Comparison of ENCODE assay signal across 21 mouse cellular contexts in genomic region chr2:61751286-61751685, GRCm38 (mm10). TPM values are rescaled to one million over a fixed set of nuclear protein-coding genes. Genes with fewer than 3 reads are reported as not detected.
DNase-seq lines count a peak whose midpoint lies in the region; ATAC-seq lines count a peak whose summit lies in the region.
"Had no signal": no experiment of that assay in that cellular context is flagged by ENCODE, and none has a peak within 500 bp of the region (broad histone marks: within the 10 kb centered on the region; RNA-seq: fewer than 3 reads in every experiment).

No protein-coding gene starts in this region.

- intact Hi-C loops in left cerebral cortex, postnatal 10 days (cut with DNase I): no loop called here

- DNase-seq in cerebellum, postnatal 10 days: peak; percentile 13 to 27
- no peak for DNase-seq in cerebellum, adult 18-20 months
- DNase-seq in midbrain, embryonic 11.5 days (ENCODE audit: low spot score, missing footprints): peak; percentile 79
- no peak for DNase-seq in midbrain, embryonic 10.5 days (ENCODE audit: low spot score)
- DNase-seq in brain, adult 2 months (ENCODE audit: low read depth, low spot score): peak; percentile 6
- peak; percentile 74 for DNase-seq in forebrain, embryonic 14.5 days (ENCODE audit: low spot score)
- DNase-seq in left cerebral cortex, postnatal 10 days (ENCODE audit: extremely low spot score in 1 of 2, low spot score in 2 of 2): no peak
- DNase-seq: adrenal gland, postnatal 10 days; cerebellum, adult 8-10 months; cerebellum, postnatal 36 days; gastrocnemius, postnatal 25 days; heart, postnatal 36 days; kidney, adult 18-20 months had no signal

- no peak overlapping the region for H3K27ac ChIP-seq in midbrain, embryonic 11.5 days (ENCODE audit: low read depth, low read length)
- H3K27ac ChIP-seq in midbrain, embryonic 10.5 days (replicated peaks): no peak overlapping the region
- H3K27ac ChIP-seq in forebrain, embryonic 14.5 days (ENCODE audit: low read depth, low read length): peak overlapping the region; percentile 11; the same call in 1 of the 2 replicates
- H3K27ac ChIP-seq in heart, embryonic 11.5 days (ENCODE audit: low read depth, low read length): no peak overlapping the region
- H3K27ac ChIP-seq: embryonic facial prominence, embryonic 13.5 days; heart, embryonic 13.5 days had no signal

- H3K4me2 ChIP-seq in midbrain, embryonic 11.5 days: no peak overlapping the region
- no peak overlapping the region for H3K4me2 ChIP-seq in forebrain, embryonic 14.5 days (ENCODE audit: low read length)
- H3K4me2 ChIP-seq in heart, embryonic 11.5 days: no peak overlapping the region
- H3K4me2 ChIP-seq: embryonic facial prominence, embryonic 13.5 days; heart, embryonic 13.5 days had no signal

- no peaks in the 10 kb centered on the region for H3K4me1 ChIP-seq in midbrain, embryonic 11.5 days (ENCODE audit: control insufficient read depth, insufficient read depth, low read length)
- H3K4me1 ChIP-seq in midbrain, embryonic 10.5 days: no peaks in the 10 kb centered on the region
- no peaks in the 10 kb centered on the region for H3K4me1 ChIP-seq in forebrain, embryonic 14.5 days (ENCODE audit: control insufficient read depth, insufficient read depth, low read length)
- 0 out of 2 replicates have a peak, but pooled peaks cover 2% of the 10 kb centered on the region for H3K4me1 ChIP-seq in heart, embryonic 11.5 days (ENCODE audit: control insufficient read depth, insufficient read depth, low read length)
- H3K4me1 ChIP-seq: embryonic facial prominence, embryonic 13.5 days had no signal

- no peaks in the 10 kb centered on the region for H3K9me3 ChIP-seq in midbrain, embryonic 11.5 days (ENCODE audit: control insufficient read depth, low read length)
- H3K9me3 ChIP-seq in midbrain, embryonic 10.5 days (replicated peaks): no peaks in the 10 kb centered on the region
- H3K9me3 ChIP-seq in forebrain, embryonic 14.5 days (replicated peaks; ENCODE audit: control insufficient read depth, low read length): no peaks in the 10 kb centered on the region
- no peaks in the 10 kb centered on the region for H3K9me3 ChIP-seq in heart, embryonic 11.5 days (replicated peaks; ENCODE audit: control insufficient read depth, low read length)
- H3K9me3 ChIP-seq: embryonic facial prominence, embryonic 13.5 days; heart, embryonic 13.5 days had no signal

- H3K36me3 ChIP-seq in midbrain, embryonic 11.5 days (ENCODE audit: control insufficient read depth, insufficient read depth, low read length): no peaks in the 10 kb centered on the region
- no peaks in the 10 kb centered on the region for H3K36me3 ChIP-seq in midbrain, embryonic 10.5 days
- H3K36me3 ChIP-seq in forebrain, embryonic 14.5 days (ENCODE audit: control insufficient read depth, insufficient read depth, low read length): no peaks in the 10 kb centered on the region
- H3K36me3 ChIP-seq in heart, embryonic 11.5 days (ENCODE audit: control insufficient read depth, insufficient read depth, low read length): no peaks in the 10 kb centered on the region
- H3K36me3 ChIP-seq: embryonic facial prominence, embryonic 13.5 days; heart, embryonic 13.5 days had no signal

- no peak overlapping the region for H3K4me3 ChIP-seq in midbrain, embryonic 11.5 days (ENCODE audit: low read depth, low read length)
- H3K4me3 ChIP-seq in midbrain, embryonic 10.5 days: no peak overlapping the region
- no peak overlapping the region for H3K4me3 ChIP-seq in forebrain, embryonic 14.5 days (ENCODE audit: low read depth, low read length)
- H3K4me3 ChIP-seq in heart, embryonic 11.5 days (ENCODE audit: low read depth, low read length): no peak overlapping the region
- H3K4me3 ChIP-seq: embryonic facial prominence, embryonic 13.5 days; heart, embryonic 13.5 days had no signal

- WGBS in midbrain, embryonic 11.5 days: 52% methylated on average over 2 of the region's 2 CpGs
- WGBS in midbrain, embryonic 10.5 days: 52% methylated on average over 2 of the region's 2 CpGs
- 41% methylated on average over 2 of the region's 2 CpGs for WGBS in forebrain, embryonic 14.5 days
- WGBS in heart, embryonic 11.5 days (ENCODE audit: insufficient replicate concordance): 63% methylated on average over 2 of the region's 2 CpGs

- no peak overlapping the region for H3K9ac ChIP-seq in midbrain, embryonic 11.5 days (ENCODE audit: low read length)
- no peak overlapping the region for H3K9ac ChIP-seq in forebrain, embryonic 14.5 days (ENCODE audit: low read length)
- no peak overlapping the region for H3K9ac ChIP-seq in heart, embryonic 11.5 days (ENCODE audit: low read depth, low read length)
- H3K9ac ChIP-seq: embryonic facial prominence, embryonic 13.5 days; heart, embryonic 13.5 days had no signal

- no peak for ATAC-seq in midbrain, embryonic 11.5 days (ENCODE audit: low FRiP score)
- ATAC-seq in forebrain, embryonic 14.5 days: peak; percentile 78; the same call in 1 of the 2 replicates
- no peak for ATAC-seq in heart, embryonic 11.5 days (replicated peaks; ENCODE audit: insufficient number of reproducible peaks, low FRiP score, low TSS enrichment)
- ATAC-seq: hindbrain, embryonic 16.5 days had no signal

- no peaks in the 10 kb centered on the region for H3K27me3 ChIP-seq in midbrain, embryonic 11.5 days (ENCODE audit: control insufficient read depth, insufficient read depth, low read length)
- no peaks in the 10 kb centered on the region for H3K27me3 ChIP-seq in midbrain, embryonic 10.5 days (ENCODE audit: low read depth, poor library complexity, severe bottlenecking)
- no peaks in the 10 kb centered on the region for H3K27me3 ChIP-seq in forebrain, embryonic 14.5 days (replicated peaks; ENCODE audit: control insufficient read depth, insufficient read depth, low read length)
- H3K27me3 ChIP-seq in heart, embryonic 11.5 days (ENCODE audit: control insufficient read depth, insufficient read depth, low read length): no peaks in the 10 kb centered on the region
- H3K27me3 ChIP-seq: embryonic facial prominence, embryonic 13.5 days; heart, embryonic 13.5 days had no signal

RNA-seq across cellular contexts. Expression of gene Psmd14, which starts 39.8 kb away (rescaled TPM):
- 269 and 271 TPM in 2 replicates for polyA plus RNA-seq in midbrain, embryonic 11.5 days (2014; fragmentation: Nextera tagmentation; extraction: Ambion mirVana)
- 259 and 271 TPM in 2 replicates for polyA plus RNA-seq in midbrain, embryonic 10.5 days (2016; fragmentation: Nextera tagmentation; extraction: Ambion mirVana)
- polyA plus RNA-seq in forebrain, embryonic 14.5 days (2014; fragmentation: Nextera tagmentation; extraction: Ambion mirVana): 279 and 296 TPM in 2 replicates
- total RNA-seq in left cerebral cortex, postnatal 10 days (2021): 100 to 1,000 TPM; 119 to 131 TPM
- polyA plus RNA-seq in heart, embryonic 11.5 days (2014; fragmentation: Nextera tagmentation; extraction: Ambion mirVana): 162 and 164 TPM in 2 replicates

RNA-seq across cellular contexts. Expression of gene Tbr1, which starts 51.4 kb away (rescaled TPM):
- polyA plus RNA-seq in midbrain, embryonic 11.5 days (2014; fragmentation: Nextera tagmentation; extraction: Ambion mirVana): 0.52 and 2.1 TPM in 2 replicates
- polyA plus RNA-seq in midbrain, embryonic 10.5 days (2016; fragmentation: Nextera tagmentation; extraction: Ambion mirVana): 0.23 and 0.26 TPM in 2 replicates
- 46.3 and 47.2 TPM in 2 replicates for polyA plus RNA-seq in forebrain, embryonic 14.5 days (2014; fragmentation: Nextera tagmentation; extraction: Ambion mirVana)
- total RNA-seq in left cerebral cortex, postnatal 10 days (2021): 10 to 100 TPM; 97.9 to 99.5 TPM
- polyA plus RNA-seq in heart, embryonic 11.5 days (2014; fragmentation: Nextera tagmentation; extraction: Ambion mirVana): 0.24 and 0.37 TPM in 2 replicates
- total RNA-seq: gastrocnemius, adult 18-20 months; gastrocnemius, postnatal 25 days; heart, adult 8-10 months; MEL had no signal
- polyA plus RNA-seq: hindbrain, embryonic 11.5 days had no signal

Comparison
In these comparisons a context has a peak if more than half of its experiments do, and no peak if none do; other contexts are left out.
1. DNase-seq: peak in cerebellum, postnatal 10 days (2 of 2), midbrain, embryonic 11.5 days (single experiment), brain, adult 2 months (single experiment) and forebrain, embryonic 14.5 days (single experiment); none in cerebellum, adult 18-20 months (0 of 2), midbrain, embryonic 10.5 days (single experiment) and left cerebral cortex, postnatal 10 days (0 of 2).
2. RNA of gene Tbr1, which starts 51.4 kb away (polyA plus RNA-seq): 46.3 to 47.2 TPM in forebrain, embryonic 14.5 days; 0.52 to 2.1 TPM in midbrain, embryonic 11.5 days, 0.24 to 0.37 TPM in heart, embryonic 11.5 days and 0.23 to 0.26 TPM in midbrain, embryonic 10.5 days; every median in the first group is over 10 times any median in the second.